Mouse (Mus musculus): ENCODE data around the gene Gm13030. TPM values are rescaled to one million over a fixed set of nuclear protein-coding genes. Genes with fewer than 3 reads are reported as not detected.
A peak's percentile ranks its signal among the peaks of the same experiment; 100 is the strongest.
"Not testable (repeated sequence)": the region's sequence is repeated elsewhere in the genome, so short reads cannot be mapped to it uniquely, and the experiment has no call there.

Gene Gm13030
- polyA plus RNA-seq, 1 experiment, result not detected

DNA sequence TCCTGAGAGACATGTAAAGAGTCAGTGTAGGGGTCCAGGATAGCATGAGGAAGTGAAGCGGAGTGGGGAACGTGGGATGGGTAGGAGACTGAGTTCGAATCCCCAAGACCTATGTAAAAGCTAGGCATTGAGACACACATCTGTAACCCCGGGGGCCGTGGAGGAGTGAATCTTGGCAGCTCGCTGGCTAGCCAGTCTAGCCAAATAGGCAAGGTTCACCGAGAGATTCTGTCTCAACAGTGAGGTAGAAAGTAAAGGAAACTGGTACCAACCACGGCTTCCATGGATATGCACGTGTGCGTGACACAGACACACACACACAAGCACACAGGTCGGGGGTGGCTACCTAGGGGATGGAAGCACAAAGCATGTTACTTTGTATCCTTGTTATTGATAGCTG, 6.0 kb upstream of the Gm13030 start:
- H3K27ac ChIP-seq (ENCODE audit: control insufficient read depth, insufficient read depth, low read depth, low read length, poor library complexity), result no peak overlapping the region
- no peak overlapping the region for H3K4me3 ChIP-seq (replicated peaks; ENCODE audit: control insufficient read depth, low read depth, low read length)
- TF ChIP-seq CTCF (IDR thresholded peaks at IDR 0.05; ENCODE audit: control insufficient read depth, insufficient read depth, low read length), result no peak
- H3K4me1 ChIP-seq (ENCODE audit: control insufficient read depth, insufficient read depth, low read length), result no peaks in the 10 kb centered on the region; the same call in 1 of the 2 replicates
- WGBS, result 78% methylated on average over 11 of the region's 11 CpGs

DNA sequence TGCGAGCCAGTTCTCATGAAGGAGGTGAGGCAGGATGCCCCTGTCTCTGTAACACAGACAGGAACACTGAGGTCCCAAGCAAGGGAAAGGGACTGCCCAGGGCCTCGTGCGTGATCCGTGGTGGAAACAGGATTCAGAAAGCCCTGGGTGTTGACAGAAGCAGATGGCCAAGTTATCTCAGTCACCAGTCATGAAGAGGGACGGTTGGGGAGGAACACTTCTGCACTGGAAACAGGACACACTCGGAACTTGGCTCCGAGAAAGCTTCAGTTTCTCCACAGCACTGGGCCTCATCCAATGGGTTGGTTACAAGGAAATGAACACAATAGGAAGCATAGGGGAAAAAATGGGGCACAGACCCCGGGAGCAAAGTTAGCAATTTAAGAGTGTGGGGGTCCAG, 5.0 kb upstream of the Gm13030 start:
- Histone ChIP-seq H3K27ac (ENCODE audit: control insufficient read depth, insufficient read depth, low read depth, low read length, poor library complexity) (no peak overlapping the region), H3K4me1 (ENCODE audit: control insufficient read depth, insufficient read depth, low read length) (no peaks in the 10 kb centered on the region), H3K4me3 (replicated peaks; ENCODE audit: control insufficient read depth, low read depth, low read length) (no peak overlapping the region)
- WGBS, result 56% methylated on average over 8 of the region's 8 CpGs
- TF ChIP-seq POLR2A (IDR thresholded peaks at IDR 0.05; ENCODE audit: borderline replicate concordance, control insufficient read depth, low read depth, low read length) (no peak), CTCF (IDR thresholded peaks at IDR 0.05; ENCODE audit: control insufficient read depth, insufficient read depth, low read length) (no peak)

DNA sequence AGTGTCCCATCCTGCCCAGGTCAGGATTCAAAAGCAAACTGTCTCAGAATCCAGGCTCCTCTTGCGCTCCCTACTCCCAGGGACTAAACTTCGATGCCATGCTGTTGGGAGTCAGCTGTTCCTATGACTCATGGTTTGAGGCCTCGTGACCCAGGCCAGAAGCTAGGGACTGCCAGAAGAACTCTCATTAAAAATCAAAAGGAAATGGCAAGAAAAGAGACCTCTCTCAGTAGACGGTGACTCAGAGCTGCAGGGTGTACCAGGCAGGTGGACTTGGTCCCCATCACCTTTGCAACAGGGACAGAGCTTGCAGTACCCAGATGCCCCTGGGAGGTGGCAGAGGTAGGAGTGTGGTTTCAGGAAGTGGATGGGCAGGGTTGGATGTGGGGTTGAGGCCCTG, 4.0 kb upstream of the Gm13030 start, which contains the start of gene Pla2g2e:
Pla2g2e (plus strand) TSS at position 212 of the 400 bp plus-strand sequence.
- no peak within 1 kb of the TSS for H3K27ac ChIP-seq (ENCODE audit: control insufficient read depth, insufficient read depth, low read depth, low read length, poor library complexity)
- H3K4me1 ChIP-seq (ENCODE audit: control insufficient read depth, insufficient read depth, low read length), result no peaks in the 10 kb centered on the region
- H3K4me3 ChIP-seq (replicated peaks; ENCODE audit: control insufficient read depth, low read depth, low read length), result no peak within 1 kb of the TSS
- TF ChIP-seq CTCF (IDR thresholded peaks at IDR 0.05; ENCODE audit: control insufficient read depth, insufficient read depth, low read length) (no peak), POLR2A (IDR thresholded peaks at IDR 0.05; ENCODE audit: borderline replicate concordance, control insufficient read depth, low read depth, low read length) (no peak)
- WGBS, result 55% methylated on average over 4 of the region's 4 CpGs

DNA sequence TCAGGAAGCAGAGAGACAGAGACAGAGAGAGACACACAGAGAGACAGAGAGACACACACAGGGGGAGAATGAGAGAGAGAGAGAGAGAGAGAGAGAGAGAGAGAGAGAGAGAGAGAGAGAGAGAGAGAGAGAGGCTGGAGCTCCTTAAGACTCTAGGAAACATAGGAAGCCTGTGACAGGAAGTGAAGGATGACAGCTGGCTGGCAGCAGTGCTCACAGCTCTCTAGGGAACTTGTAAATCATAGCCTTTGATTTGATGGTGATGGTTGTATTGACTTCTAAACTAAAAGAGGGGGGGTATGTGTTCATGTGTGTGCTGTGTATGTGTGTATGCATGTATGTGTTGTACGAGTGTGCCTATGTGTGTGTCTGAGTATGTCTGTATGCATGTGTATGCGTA, 2.2 kb upstream of the Gm13030 start:
- 73% methylated on average over 2 of the region's 2 CpGs for WGBS
- TF ChIP-seq POLR2A (IDR thresholded peaks at IDR 0.05; ENCODE audit: borderline replicate concordance, control insufficient read depth, low read depth, low read length) (no peak), CTCF (IDR thresholded peaks at IDR 0.05; ENCODE audit: control insufficient read depth, insufficient read depth, low read length) (no peak)
- Histone ChIP-seq H3K4me3 (replicated peaks; ENCODE audit: control insufficient read depth, low read depth, low read length) (no peak overlapping the region), H3K27ac (ENCODE audit: control insufficient read depth, insufficient read depth, low read depth, low read length, poor library complexity) (no peak overlapping the region), H3K4me1 (ENCODE audit: control insufficient read depth, insufficient read depth, low read length) (no peaks in the 10 kb centered on the region)

DNA sequence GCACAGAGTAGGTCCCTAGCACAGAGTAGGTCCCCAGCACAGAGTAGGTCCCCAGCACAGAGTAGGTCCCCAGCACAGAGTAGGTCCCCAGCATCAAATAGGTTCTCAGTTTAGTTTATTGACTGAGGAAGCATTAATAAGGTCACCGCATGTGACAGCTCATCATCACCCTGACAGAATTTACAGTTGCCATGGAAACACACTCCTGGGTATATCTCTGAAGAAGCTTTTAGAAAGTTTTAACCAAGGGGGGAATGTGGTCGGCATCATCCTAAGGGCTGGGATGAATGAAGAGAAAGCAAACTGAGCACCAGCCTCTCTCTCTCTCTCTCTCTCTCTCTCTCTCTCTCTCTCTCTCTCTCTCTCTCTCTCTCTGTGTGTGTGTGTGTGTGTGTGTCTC, 1.5 kb upstream of the Gm13030 start:
- H3K27ac ChIP-seq (ENCODE audit: control insufficient read depth, insufficient read depth, low read depth, low read length, poor library complexity); H3K4me3 ChIP-seq (replicated peaks; ENCODE audit: control insufficient read depth, low read depth, low read length); H3K4me1 ChIP-seq (ENCODE audit: control insufficient read depth, insufficient read depth, low read length): not testable (repeated sequence)
- 97% methylated on average over 2 of the region's 2 CpGs for WGBS

DNA sequence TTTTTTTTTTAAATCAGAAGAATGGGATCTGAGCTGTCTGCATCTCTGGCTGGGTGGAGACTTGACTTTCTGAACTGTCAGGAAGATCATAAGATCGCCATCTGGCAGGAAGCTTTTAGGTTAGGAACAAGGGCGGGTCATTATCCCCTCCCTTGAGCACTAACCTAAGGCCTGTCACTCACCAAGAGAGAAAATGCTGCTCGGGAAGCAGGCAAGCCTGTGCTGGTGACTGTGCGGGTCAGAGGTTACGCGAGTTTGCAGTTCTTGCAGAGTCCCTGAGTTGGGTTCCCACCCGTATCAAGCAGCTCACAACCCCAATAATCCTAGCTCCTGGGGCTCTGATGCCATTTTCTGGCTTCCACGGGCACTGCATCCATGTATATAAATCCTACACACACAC, 5.1 kb downstream of the Gm13030 start:
- TF ChIP-seq CTCF (IDR thresholded peaks at IDR 0.05; ENCODE audit: control insufficient read depth, insufficient read depth, low read length) (no peak), POLR2A (IDR thresholded peaks at IDR 0.05; ENCODE audit: borderline replicate concordance, control insufficient read depth, low read depth, low read length) (no peak)
- Histone ChIP-seq H3K4me1 (ENCODE audit: control insufficient read depth, insufficient read depth, low read length) (peaks cover 3% of the 10 kb centered on the region), H3K4me3 (replicated peaks; ENCODE audit: control insufficient read depth, low read depth, low read length) (no peak overlapping the region), H3K27ac (ENCODE audit: control insufficient read depth, insufficient read depth, low read depth, low read length, poor library complexity) (no peak overlapping the region)
- WGBS, result 49% methylated on average over 8 of the region's 8 CpGs

DNA sequence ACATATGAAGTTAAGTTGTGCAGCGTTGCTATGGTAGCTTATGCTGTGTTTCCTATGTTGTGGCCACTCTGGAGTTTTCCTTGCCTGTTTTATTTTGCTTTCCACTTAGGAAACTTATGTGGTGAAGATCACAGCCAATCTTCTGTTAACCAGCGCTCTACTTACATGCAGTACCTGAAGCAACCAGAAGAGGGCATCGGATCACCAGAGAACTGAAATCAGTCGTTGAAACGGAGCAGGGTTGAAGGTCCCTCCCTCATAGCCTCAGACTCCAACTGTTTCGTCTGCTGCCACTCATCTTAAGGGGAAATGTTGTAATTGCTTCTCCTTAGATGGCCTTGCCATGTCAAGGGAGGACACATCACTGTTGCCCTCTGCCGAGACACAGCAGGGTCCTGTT, 7.4 kb downstream of the Gm13030 start:
- WGBS, result 7% methylated on average over 7 of the region's 7 CpGs
- Histone ChIP-seq H3K27ac (ENCODE audit: control insufficient read depth, insufficient read depth, low read depth, low read length, poor library complexity) (no peak overlapping the region), H3K4me3 (replicated peaks; ENCODE audit: control insufficient read depth, low read depth, low read length) (no peak overlapping the region), H3K4me1 (ENCODE audit: control insufficient read depth, insufficient read depth, low read length) (peaks cover 3% of the 10 kb centered on the region)
- TF ChIP-seq POLR2A (IDR thresholded peaks at IDR 0.05; ENCODE audit: borderline replicate concordance, control insufficient read depth, low read depth, low read length) (no peak), CTCF (IDR thresholded peaks at IDR 0.05; ENCODE audit: control insufficient read depth, insufficient read depth, low read length) (peak; percentile 70)

DNA sequence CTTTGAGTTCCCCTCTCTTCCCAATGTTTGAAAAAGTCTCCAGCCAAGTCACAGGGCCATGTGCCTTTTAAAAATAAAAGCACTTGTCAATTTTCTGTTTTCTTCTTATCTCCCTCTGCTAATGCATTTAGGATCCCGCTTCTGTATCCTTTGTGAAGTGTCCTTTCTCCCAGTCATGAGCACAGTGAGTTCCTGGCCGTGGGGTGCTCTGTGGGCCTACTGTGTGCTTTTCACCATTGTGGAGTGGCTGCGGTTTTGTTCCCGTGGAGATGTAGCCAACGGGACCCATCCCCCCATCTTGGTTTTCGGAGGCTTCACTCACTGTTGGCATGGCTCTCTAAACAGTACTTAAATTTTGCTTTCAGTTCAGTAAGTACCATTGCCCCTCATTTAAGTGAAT, 7.8 kb downstream of the Gm13030 start:
- H3K4me1 ChIP-seq (ENCODE audit: control insufficient read depth, insufficient read depth, low read length), result peaks cover 3% of the 10 kb centered on the region
- WGBS, result 66% methylated on average over 6 of the region's 6 CpGs
- no peak overlapping the region for H3K4me3 ChIP-seq (replicated peaks; ENCODE audit: control insufficient read depth, low read depth, low read length)
- TF ChIP-seq CTCF (IDR thresholded peaks at IDR 0.05; ENCODE audit: control insufficient read depth, insufficient read depth, low read length) (no peak), POLR2A (IDR thresholded peaks at IDR 0.05; ENCODE audit: borderline replicate concordance, control insufficient read depth, low read depth, low read length) (no peak)
- H3K27ac ChIP-seq (ENCODE audit: control insufficient read depth, insufficient read depth, low read depth, low read length, poor library complexity), result no peak overlapping the region

DNA sequence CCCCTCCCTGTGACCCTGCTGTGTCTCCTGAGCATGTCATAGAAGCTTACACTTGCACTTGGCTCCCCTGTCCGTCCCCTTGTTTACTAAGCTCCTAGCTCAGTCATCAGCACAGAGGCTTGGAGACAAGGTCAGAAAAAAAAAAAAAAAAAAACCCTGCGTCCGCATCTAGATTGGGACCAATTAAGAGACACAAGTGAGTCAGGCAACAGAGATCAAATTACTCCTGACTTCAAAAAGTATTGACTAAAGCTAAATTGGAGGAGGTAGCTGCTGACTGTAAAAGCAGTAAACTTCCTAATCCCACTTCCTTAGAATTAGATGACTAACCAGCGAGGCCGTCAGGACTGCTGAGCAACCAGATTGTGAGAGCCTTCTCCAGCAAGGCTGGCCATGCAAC, 8.7 kb downstream of the Gm13030 start:
- WGBS, result 36% methylated on average over 5 of the region's 5 CpGs
- Histone ChIP-seq H3K4me3 (replicated peaks; ENCODE audit: control insufficient read depth, low read depth, low read length) (no peak overlapping the region), H3K27ac (ENCODE audit: control insufficient read depth, insufficient read depth, low read depth, low read length, poor library complexity) (no peak overlapping the region), H3K4me1 (ENCODE audit: control insufficient read depth, insufficient read depth, low read length) (peaks cover 3% of the 10 kb centered on the region)
- no peak for TF ChIP-seq POLR2A (IDR thresholded peaks at IDR 0.05; ENCODE audit: borderline replicate concordance, control insufficient read depth, low read depth, low read length)
- no peak for TF ChIP-seq CTCF (IDR thresholded peaks at IDR 0.05; ENCODE audit: control insufficient read depth, insufficient read depth, low read length)

Data from bone marrow, adult 2 months (tissue).